Mouse (Mus musculus): ENCODE measurements at regions not wholly inside any gene's neighbourhood (a gene's known extent, or its start where the extent isn't known, plus 50 kb on each side); places are given as distances from the start of the nearest gene placed in this dataset.
A peak's percentile ranks its signal among the peaks of the same experiment; 100 is the strongest.

GRCm38 (mm10) chr15:93089347-93089746 is 185.6 kb downstream of the Gxylt1 start:
- 30% methylated on average over 13 of the region's 13 CpGs for WGBS
- H3K27me3 ChIP-seq = no peaks in the 10 kb centered on the region
- H3K4me1 ChIP-seq = peaks cover 3% of the 10 kb centered on the region; the same call in 1 of the 2 replicates
- no peak for ATAC-seq (ENCODE audit: low FRiP score)
- H3K4me2 ChIP-seq (replicated peaks) = no peak overlapping the region
- no peak overlapping the region for H3K27ac ChIP-seq
- no peak overlapping the region for H3K9ac ChIP-seq
- no peak overlapping the region for H3K4me3 ChIP-seq
- H3K9me3 ChIP-seq (replicated peaks) = no peaks in the 10 kb centered on the region
- H3K36me3 ChIP-seq = no peaks in the 10 kb centered on the region

- WGBS = 36% methylated on average over 14 of the region's 14 CpGs
- no peaks in the 10 kb centered on the region for H3K27me3 ChIP-seq
- no peaks in the 10 kb centered on the region for H3K9me3 ChIP-seq (replicated peaks)
- no peaks in the 10 kb centered on the region for H3K36me3 ChIP-seq
- ATAC-seq (ENCODE audit: low FRiP score) = no peak
- H3K4me2 ChIP-seq (replicated peaks) = no peak overlapping the region
- H3K9ac ChIP-seq = no peak overlapping the region
- peaks cover 3% of the 10 kb centered on the region; the same call in 1 of the 2 replicates for H3K4me1 ChIP-seq
- H3K4me3 ChIP-seq = no peak overlapping the region
- no peak overlapping the region for H3K27ac ChIP-seq
Measured at GRCm38 (mm10) chr15:93084967-93085617, 189.9 kb downstream of the Gxylt1 start.

DNA sequence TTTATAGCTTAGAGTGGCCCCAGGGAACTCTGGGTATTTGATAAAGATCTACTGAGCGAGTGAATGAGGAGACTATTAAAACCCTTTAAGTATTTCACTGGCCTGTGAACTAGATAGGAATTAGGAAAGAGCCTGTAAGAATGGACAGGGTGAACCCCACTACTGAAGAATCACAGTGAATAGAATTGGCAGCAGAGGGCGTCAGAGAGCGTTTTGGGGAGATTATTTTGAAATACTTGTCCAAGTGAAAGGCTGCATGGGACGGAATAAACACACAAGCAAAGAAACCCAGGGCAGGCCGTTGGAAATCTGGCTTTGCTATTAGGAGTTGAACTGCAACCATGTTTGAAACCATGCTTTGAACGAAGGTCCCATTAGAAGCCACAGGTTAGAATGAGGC is 200.9 kb downstream of the Gxylt1 start:
- Histone ChIP-seq H3K4me2 (replicated peaks) (no peak overlapping the region), H3K4me1 (no peaks in the 10 kb centered on the region), H3K27me3 (no peaks in the 10 kb centered on the region), H3K4me3 (no peak overlapping the region), H3K9ac (no peak overlapping the region), H3K27ac (no peak overlapping the region), H3K36me3 (no peaks in the 10 kb centered on the region), H3K9me3 (replicated peaks) (no peaks in the 10 kb centered on the region)
- 61% methylated on average over 6 of the region's 6 CpGs for WGBS
- no peak for ATAC-seq (ENCODE audit: low FRiP score)

DNA sequence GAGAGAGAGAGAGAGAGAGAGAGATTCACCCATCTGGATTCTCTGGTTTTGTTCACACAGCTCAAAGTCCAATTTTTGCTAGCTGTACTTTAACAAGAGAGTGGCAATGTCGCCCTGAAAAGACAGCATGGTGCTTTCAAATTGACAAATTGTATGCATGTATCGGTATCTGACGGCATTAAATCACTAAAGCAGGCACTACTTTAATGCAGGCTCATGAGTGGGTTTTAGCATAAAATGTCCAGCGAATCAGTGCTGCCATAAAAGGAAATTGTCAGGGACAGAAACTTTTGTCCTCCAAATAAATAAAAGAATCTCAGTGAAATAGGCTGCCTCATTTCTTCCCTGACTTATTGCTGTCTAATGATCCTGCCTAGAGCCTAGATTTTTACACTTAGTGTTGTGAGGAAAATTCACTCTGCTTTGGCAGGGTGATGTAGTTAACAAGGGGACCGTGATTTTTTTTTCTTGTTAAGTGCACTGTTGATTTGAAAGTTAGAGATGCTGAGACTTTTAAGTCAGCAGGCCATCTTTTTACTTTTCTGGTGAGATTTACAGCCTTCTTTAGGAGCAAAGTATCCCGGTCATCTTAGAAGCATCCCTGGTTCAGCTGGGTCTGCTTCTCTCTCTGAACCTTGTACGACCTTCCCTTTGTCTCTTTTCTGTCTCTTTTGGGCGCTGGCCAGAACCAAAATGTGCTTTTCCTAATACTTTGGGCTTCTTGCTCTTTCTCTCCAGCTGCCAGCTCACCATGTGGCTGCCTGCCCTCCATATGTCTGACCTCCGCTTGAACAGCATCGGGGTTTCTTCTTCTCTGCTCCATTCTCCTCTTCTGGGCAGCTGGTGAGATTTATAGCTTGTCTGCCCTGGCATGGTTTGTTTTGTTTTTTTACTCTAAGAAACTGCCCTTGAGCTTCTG is 212.5 kb downstream of the Gxylt1 start:
- no peaks in the 10 kb centered on the region for H3K9me3 ChIP-seq (replicated peaks)
- 48% methylated on average over 10 of the region's 10 CpGs for WGBS
- H3K9ac ChIP-seq = no peak overlapping the region
- no peaks in the 10 kb centered on the region for H3K27me3 ChIP-seq
- H3K27ac ChIP-seq = peak overlapping the region; percentile 12; the same call in 1 of the 2 replicates
- H3K4me1 ChIP-seq = peaks cover 11% of the 10 kb centered on the region
- no peak overlapping the region for H3K4me2 ChIP-seq (replicated peaks)
- no peaks in the 10 kb centered on the region for H3K36me3 ChIP-seq
- no peak overlapping the region for H3K4me3 ChIP-seq
- no peak for ATAC-seq (ENCODE audit: low FRiP score)

DNA sequence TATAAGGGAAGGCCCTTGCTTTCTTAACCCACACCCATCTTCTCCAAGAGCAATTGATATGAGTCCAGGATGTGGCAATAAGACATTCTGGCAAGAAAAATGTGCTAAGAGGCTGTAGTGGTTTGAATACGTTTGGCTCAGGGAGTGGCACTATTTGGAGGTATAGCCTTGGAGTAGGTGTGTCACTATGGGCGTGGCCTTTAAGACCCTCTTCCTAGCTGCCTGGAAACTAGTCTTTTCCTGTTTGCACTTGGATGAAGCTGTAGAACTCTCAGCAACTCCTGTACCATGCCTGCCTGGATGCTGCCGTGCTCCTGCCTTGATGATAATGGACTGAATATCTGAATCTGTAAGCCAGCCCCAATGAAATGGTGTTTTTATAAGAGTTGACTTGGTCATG is 221.5 kb downstream of the Gxylt1 start:
- H3K9ac ChIP-seq = no peak overlapping the region
- no peaks in the 10 kb centered on the region for H3K27me3 ChIP-seq
- H3K4me3 ChIP-seq = no peak overlapping the region
- H3K36me3 ChIP-seq = no peaks in the 10 kb centered on the region
- H3K9me3 ChIP-seq (replicated peaks) = no peaks in the 10 kb centered on the region
- no peak for ATAC-seq (ENCODE audit: low FRiP score)
- no peak overlapping the region for H3K27ac ChIP-seq
- H3K4me1 ChIP-seq = no peaks in the 10 kb centered on the region
- 91% methylated on average over 3 of the region's 3 CpGs for WGBS
- no peak overlapping the region for H3K4me2 ChIP-seq (replicated peaks)

DNA sequence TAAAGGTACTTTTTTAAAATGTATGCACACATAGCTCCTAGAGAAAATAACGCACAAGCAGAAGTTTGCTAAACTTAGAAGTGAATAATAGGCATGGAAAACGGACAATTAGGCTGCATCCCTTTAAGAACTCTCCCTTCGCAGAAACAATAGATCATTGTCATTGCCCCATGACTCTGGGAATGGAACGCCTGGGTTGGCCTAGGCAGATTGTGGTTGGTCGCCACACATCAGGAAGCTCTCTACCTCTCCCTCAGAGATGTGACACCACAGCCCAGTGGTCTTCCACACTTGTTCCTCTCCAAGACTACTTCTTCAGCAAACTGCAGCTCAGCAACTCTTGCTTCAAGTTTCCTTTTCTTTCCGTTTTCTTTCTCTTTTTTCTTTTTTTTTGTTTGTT is 247.8 kb downstream of the Gxylt1 start:
- no peak for ATAC-seq (ENCODE audit: low FRiP score)
- Histone ChIP-seq H3K27ac (no peak overlapping the region), H3K4me1 (no peaks in the 10 kb centered on the region), H3K4me2 (replicated peaks) (no peak overlapping the region), H3K9me3 (replicated peaks) (no peaks in the 10 kb centered on the region), H3K36me3 (no peaks in the 10 kb centered on the region), H3K4me3 (no peak overlapping the region), H3K9ac (no peak overlapping the region), H3K27me3 (no peaks in the 10 kb centered on the region)
- WGBS = 34% methylated on average over 6 of the region's 6 CpGs

DNA sequence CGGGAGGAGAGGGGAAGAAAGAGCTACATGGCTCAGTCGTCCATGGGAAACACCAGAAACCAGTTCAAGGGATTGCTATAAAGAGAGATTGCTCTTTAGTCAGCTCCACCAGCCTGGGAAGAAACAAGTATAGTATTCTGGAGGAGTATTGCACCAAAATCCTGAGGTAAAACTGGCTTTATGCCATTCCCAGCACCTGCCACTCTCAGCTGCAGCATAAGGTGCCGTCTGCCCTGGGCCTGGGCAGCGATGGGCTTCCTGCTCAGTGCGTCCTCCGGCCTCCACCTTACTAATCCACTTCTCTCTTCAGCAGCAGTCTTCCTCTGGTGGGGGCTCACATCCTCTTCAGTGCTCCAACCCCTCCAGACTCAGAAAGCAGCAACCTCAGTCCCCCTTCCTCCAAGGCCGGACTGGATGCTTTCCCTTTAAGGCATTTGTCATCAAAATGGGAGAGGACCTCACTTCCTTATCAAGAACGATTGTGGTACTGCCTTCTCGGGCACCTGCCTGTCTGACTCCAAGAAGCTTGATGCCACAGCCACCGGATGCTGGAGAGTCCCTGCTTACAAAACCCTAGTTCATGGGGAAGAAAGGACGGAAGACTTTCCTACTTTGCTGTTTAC is 248.4 kb downstream of the Gxylt1 start:
- 72% methylated on average over 11 of the region's 11 CpGs for WGBS
- no peak for ATAC-seq (ENCODE audit: low FRiP score)

GRCm38 (mm10) chr15:93025791-93026190 is 249.2 kb downstream of the Gxylt1 start:
- no peaks in the 10 kb centered on the region for H3K27me3 ChIP-seq
- no peaks in the 10 kb centered on the region for H3K9me3 ChIP-seq (replicated peaks)
- H3K4me1 ChIP-seq = no peaks in the 10 kb centered on the region
- 85% methylated on average over 9 of the region's 9 CpGs for WGBS
- H3K36me3 ChIP-seq = no peaks in the 10 kb centered on the region
- H3K4me3 ChIP-seq = no peak overlapping the region
- no peak overlapping the region for H3K9ac ChIP-seq
- ATAC-seq (ENCODE audit: low FRiP score) = no peak
- H3K27ac ChIP-seq = no peak overlapping the region
- H3K4me2 ChIP-seq (replicated peaks) = no peak overlapping the region

More for the DNA sequence above, 248.4 kb downstream of the Gxylt1 start:
- Histone ChIP-seq H3K4me1 (no peaks in the 10 kb centered on the region), H3K4me3 (no peak overlapping the region), H3K9ac (no peak overlapping the region), H3K27ac (no peak overlapping the region), H3K27me3 (no peaks in the 10 kb centered on the region), H3K36me3 (no peaks in the 10 kb centered on the region), H3K4me2 (replicated peaks) (no peak overlapping the region), H3K9me3 (replicated peaks) (no peaks in the 10 kb centered on the region)

DNA sequence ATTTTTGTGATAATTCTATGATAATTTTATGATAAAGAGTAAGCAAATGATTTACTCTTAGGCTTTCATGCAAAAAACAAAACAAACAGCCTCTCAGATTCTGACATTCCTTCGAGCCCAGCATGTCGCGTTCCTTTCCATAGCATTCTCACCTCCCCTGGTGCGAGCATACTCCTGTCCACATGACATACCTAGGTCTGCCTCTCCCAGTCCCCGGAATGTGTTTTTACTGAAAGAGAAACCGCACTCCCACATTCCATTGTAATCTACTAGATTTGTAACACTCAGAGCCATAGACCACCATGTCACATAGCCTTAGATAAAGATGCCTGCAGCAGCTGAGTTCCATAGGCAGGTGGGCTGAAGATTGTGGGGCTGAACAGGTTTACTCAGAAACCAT is 250.8 kb downstream of the Gxylt1 start:
- Histone ChIP-seq H3K36me3 (no peaks in the 10 kb centered on the region), H3K4me2 (replicated peaks) (no peak overlapping the region), H3K27ac (no peak overlapping the region), H3K9ac (no peak overlapping the region), H3K9me3 (replicated peaks) (no peaks in the 10 kb centered on the region), H3K4me3 (no peak overlapping the region), H3K27me3 (no peaks in the 10 kb centered on the region), H3K4me1 (no peaks in the 10 kb centered on the region)
- no peak for ATAC-seq (ENCODE audit: low FRiP score)
- WGBS = 77% methylated on average over 6 of the region's 6 CpGs

- Histone ChIP-seq H3K36me3 (no peaks in the 10 kb centered on the region), H3K4me2 (replicated peaks) (no peak overlapping the region), H3K27me3 (no peaks in the 10 kb centered on the region), H3K27ac (no peak overlapping the region), H3K9me3 (replicated peaks) (no peaks in the 10 kb centered on the region), H3K4me1 (no peaks in the 10 kb centered on the region), H3K9ac (no peak overlapping the region), H3K4me3 (no peak overlapping the region)
- no peak for ATAC-seq (ENCODE audit: low FRiP score)
- 64% methylated on average over 5 of the region's 5 CpGs for WGBS
Measured at GRCm38 (mm10) chr15:93011166-93011565, 263.8 kb downstream of the Gxylt1 start.

DNA sequence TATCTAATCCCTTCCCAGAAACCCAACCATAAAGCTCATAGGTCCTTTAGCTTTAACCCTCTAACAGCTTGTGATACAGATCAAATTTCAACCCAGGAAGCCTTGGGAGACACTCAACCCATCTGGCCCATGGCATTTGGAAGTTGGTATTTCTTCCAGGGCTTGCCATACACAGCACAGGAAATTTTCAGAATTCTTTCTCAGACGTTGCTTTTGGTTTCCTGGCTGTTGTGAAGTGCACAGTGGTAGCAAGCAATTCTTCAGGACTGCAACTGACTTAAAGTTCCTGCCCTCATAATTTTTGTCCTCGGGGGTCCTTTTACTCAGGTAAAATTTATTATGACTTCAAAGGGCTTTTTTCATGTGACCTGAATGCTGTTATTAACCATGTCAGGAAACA is 264.4 kb downstream of the Gxylt1 start:
- Histone ChIP-seq H3K4me2 (replicated peaks) (no peak overlapping the region), H3K9ac (no peak overlapping the region), H3K27ac (no peak overlapping the region), H3K9me3 (replicated peaks) (no peaks in the 10 kb centered on the region), H3K36me3 (no peaks in the 10 kb centered on the region), H3K27me3 (no peaks in the 10 kb centered on the region), H3K4me3 (no peak overlapping the region), H3K4me1 (no peaks in the 10 kb centered on the region; the same call in 1 of the 2 replicates)
- ATAC-seq (ENCODE audit: low FRiP score) = no peak
- WGBS = 56% methylated on average over 2 of the region's 2 CpGs

GRCm38 (mm10) chr15:93005751-93006231 is 269.2 kb downstream of the Gxylt1 start:
- no peak overlapping the region for H3K27ac ChIP-seq
- 57% methylated on average over 7 of the region's 7 CpGs for WGBS
- H3K27me3 ChIP-seq = no peaks in the 10 kb centered on the region
- no peaks in the 10 kb centered on the region for H3K36me3 ChIP-seq
- H3K9me3 ChIP-seq (replicated peaks) = no peaks in the 10 kb centered on the region
- H3K4me3 ChIP-seq = no peak overlapping the region
- H3K9ac ChIP-seq = no peak overlapping the region
- no peak overlapping the region for H3K4me2 ChIP-seq (replicated peaks)
- H3K4me1 ChIP-seq = peaks cover 14% of the 10 kb centered on the region
- ATAC-seq (ENCODE audit: low FRiP score) = no peak

Measured in hindbrain, embryonic 12.5 days (tissue).